Mouse (Mus musculus) CH12.LX (cell line): ENCODE data around the gene 4930402H24Rik. TPM values are rescaled to one million over a fixed set of nuclear protein-coding genes. Genes with fewer than 3 reads are reported as not detected.

Experiments used
- DNase-seq: peaks from one replicate; pipeline ENCODE4 v3.0.0-alpha.2; 2013; ENCODE audit errors: extremely low read depth
- H3K27ac ChIP-seq: 2 replicates; pipeline ENCODE4 v1.5.1; 2012; ENCODE audit warnings: low read depth, mild to moderate bottlenecking, control low read depth, moderate library complexity; ENCODE audit not compliant: insufficient read depth
- H3K27me3 ChIP-seq: replicated peaks from 2 replicates; pipeline ENCODE3; 2012; ENCODE audit warnings: inconsistent platforms
- H3K36me3 ChIP-seq, 2 experiments: replicated peaks in 1 of 2; 2 replicates each; pipeline versions ENCODE3 to v1.6.1; 2012; ENCODE audit warnings: inconsistent platforms in 1 of 2, low read length in 1 of 2, mild to moderate bottlenecking in 1 of 2, mixed read lengths in 1 of 2, moderate library complexity in 1 of 2; ENCODE audit not compliant: control insufficient read depth in 1 of 2, insufficient read depth in 1 of 2
- H3K4me1 ChIP-seq, 2 experiments: 2 replicates each; pipeline ENCODE4 v1.6.1; 2012; ENCODE audit warnings: inconsistent platforms in 1 of 2, moderate library complexity in 1 of 2; ENCODE audit not compliant: insufficient read depth in 2 of 2, control insufficient read depth in 1 of 2
- H3K4me2 ChIP-seq: 2 replicates; pipeline ENCODE4 v1.6.1; 2012; ENCODE audit warnings: low read depth, mild to moderate bottlenecking, control low read depth; ENCODE audit not compliant: poor library complexity, insufficient read depth, severe bottlenecking
- H3K4me3 ChIP-seq, 3 experiments: fragments of 150-350 bp in 1 of 3; sonication (generic) in 1 of 3; replicated peaks in 1 of 3; 2 replicates each; pipeline versions ENCODE3 to v1.5.1; 2011 to 2012; ENCODE audit warnings: low read depth in 2 of 3, low read length in 2 of 3, mild to moderate bottlenecking in 2 of 3, moderate library complexity in 2 of 3, control low read depth in 1 of 3, improper control_type of control experiment in 1 of 3, inconsistent platforms in 1 of 3, mixed read lengths in 1 of 3; ENCODE audit not compliant: poor library complexity in 1 of 3
- H3K79me2 ChIP-seq: replicated peaks from 2 replicates; pipeline ENCODE4 v1.6.1; 2012; ENCODE audit warnings: mild to moderate bottlenecking, moderate library complexity; ENCODE audit not compliant: control insufficient read depth, poor library complexity, insufficient read depth, severe bottlenecking; ENCODE audit errors: extremely low read depth
- H3K9ac ChIP-seq: 2 replicates; pipeline ENCODE4 v1.6.1; 2012; ENCODE audit warnings: low read depth, mild to moderate bottlenecking, control low read depth, moderate library complexity; ENCODE audit not compliant: insufficient read depth
- H3K9me3 ChIP-seq: replicated peaks from 2 replicates; pipeline ENCODE3; 2012; ENCODE audit warnings: low read length, inconsistent platforms, mixed read lengths
- BHLHE40 ChIP-seq: IDR thresholded peaks from 2 replicates; pipeline ENCODE4 v1.6.1; 2011; ENCODE audit warnings: mild to moderate bottlenecking, low read depth, low read length, improper control_type of control experiment
- CHD1 ChIP-seq: IDR thresholded peaks from 2 replicates; pipeline ENCODE4 v1.6.1; 2012; ENCODE audit warnings: low read depth, low read length, improper control_type of control experiment, inconsistent platforms
- CHD2 ChIP-seq: IDR thresholded peaks from 2 replicates; pipeline ENCODE4 v1.6.1; 2011; ENCODE audit warnings: low read length, improper control_type of control experiment
- CTCF ChIP-seq, 2 experiments: IDR thresholded peaks in 1 of 2; conservative IDR thresholded peaks in 1 of 2; 2 replicates each; pipeline ENCODE4 v1.5.1; 2011 to 2012; ENCODE audit warnings: low read depth in 2 of 2, low read length in 2 of 2, improper control_type of control experiment in 1 of 2, inconsistent platforms in 1 of 2, mild to moderate bottlenecking in 1 of 2, moderate library complexity in 1 of 2
- E2F4 ChIP-seq: IDR thresholded peaks from 2 replicates; pipeline ENCODE4 v1.6.1; 2011; ENCODE audit warnings: low read depth, low read length, improper control_type of control experiment; ENCODE audit not compliant: insufficient replicate concordance
- ELF1 ChIP-seq: IDR thresholded peaks from 2 replicates; pipeline ENCODE4 v1.6.1; 2014; ENCODE audit warnings: low read depth, mild to moderate bottlenecking, inconsistent platforms, low read length, improper control_type of control experiment
- EP300 ChIP-seq: IDR thresholded peaks from 2 replicates; pipeline ENCODE4 v1.6.1; 2011; ENCODE audit warnings: low read length, improper control_type of control experiment
- ETS1 ChIP-seq: conservative IDR thresholded peaks from 2 replicates; pipeline ENCODE4 v1.6.1; 2012; ENCODE audit warnings: low read depth, mild to moderate bottlenecking, inconsistent platforms, low read length, improper control_type of control experiment, moderate library complexity
- GABPA ChIP-seq: IDR thresholded peaks from 2 replicates; pipeline ENCODE4 v1.6.1; 2012; ENCODE audit warnings: low read depth, low read length, improper control_type of control experiment, inconsistent platforms; ENCODE audit not compliant: insufficient replicate concordance
- HCFC1 ChIP-seq: IDR thresholded peaks from 2 replicates; pipeline ENCODE4 v1.6.1; 2012; ENCODE audit warnings: low read depth, mild to moderate bottlenecking, inconsistent platforms, low read length, improper control_type of control experiment
- IRF4 ChIP-seq: IDR thresholded peaks from 2 replicates; pipeline ENCODE4 v1.6.1; 2014; ENCODE audit warnings: low read depth, mild to moderate bottlenecking, inconsistent platforms, low read length, improper control_type of control experiment
- JUN ChIP-seq: IDR thresholded peaks from 2 replicates; pipeline ENCODE4 v1.6.1; 2011; ENCODE audit warnings: low read depth, mild to moderate bottlenecking, low read length, improper control_type of control experiment, moderate library complexity; ENCODE audit not compliant: insufficient read depth
- JUND ChIP-seq: conservative IDR thresholded peaks from 2 replicates; pipeline ENCODE4 v1.6.1; 2011; ENCODE audit warnings: low read depth, low read length, improper control_type of control experiment
- KAT2A ChIP-seq: IDR thresholded peaks from 2 replicates; pipeline ENCODE4 v1.6.1; 2012; ENCODE audit warnings: low read length, improper control_type of control experiment, inconsistent platforms; ENCODE audit not compliant: insufficient replicate concordance
- MAFK ChIP-seq: IDR thresholded peaks from 2 replicates; pipeline ENCODE4 v1.6.1; 2011; ENCODE audit warnings: low read length, improper control_type of control experiment; ENCODE audit not compliant: insufficient replicate concordance
- MAX ChIP-seq: IDR thresholded peaks from 2 replicates; pipeline ENCODE4 v1.6.1; 2011; ENCODE audit warnings: low read length, improper control_type of control experiment
- MAZ ChIP-seq: IDR thresholded peaks from 2 replicates; pipeline ENCODE4 v1.6.1; 2012; ENCODE audit warnings: low read depth, mild to moderate bottlenecking, inconsistent platforms, low read length, improper control_type of control experiment, moderate library complexity
- MEF2A ChIP-seq: IDR thresholded peaks from 2 replicates; pipeline ENCODE4 v1.6.1; 2014; ENCODE audit warnings: low read depth, mild to moderate bottlenecking, inconsistent platforms, low read length, improper control_type of control experiment, borderline replicate concordance
- MXI1 ChIP-seq: IDR thresholded peaks from 2 replicates; pipeline ENCODE4 v1.6.1; 2011; ENCODE audit warnings: mild to moderate bottlenecking, low read depth, low read length, improper control_type of control experiment
- MYC ChIP-seq: IDR thresholded peaks from 2 replicates; pipeline ENCODE4 v1.6.1; 2011; ENCODE audit warnings: low read depth, mild to moderate bottlenecking, improper control_type of control experiment, low read length
- NELFE ChIP-seq: IDR thresholded peaks from 2 replicates; pipeline ENCODE4 v1.6.1; 2011; ENCODE audit warnings: low read depth, low read length, improper control_type of control experiment
- NRF1 ChIP-seq: IDR thresholded peaks from 2 replicates; pipeline ENCODE4 v1.6.1; 2014; ENCODE audit warnings: low read depth, mild to moderate bottlenecking, inconsistent platforms, low read length, improper control_type of control experiment, moderate library complexity
- PAX5 ChIP-seq: IDR thresholded peaks from 2 replicates; pipeline ENCODE4 v1.6.1; 2012; ENCODE audit warnings: low read length, inconsistent platforms, mixed read lengths
- POLR2A ChIP-seq: IDR thresholded peaks from 2 replicates; pipeline ENCODE4 v1.6.1; 2011; ENCODE audit warnings: low read depth, mild to moderate bottlenecking, improper control_type of control experiment, low read length
- POLR2AphosphoS2 ChIP-seq: IDR thresholded peaks from 2 replicates; pipeline ENCODE4 v1.6.1; 2011; ENCODE audit warnings: low read depth, low read length, improper control_type of control experiment
- RAD21 ChIP-seq: IDR thresholded peaks from 2 replicates; pipeline ENCODE4 v1.6.1; 2011; ENCODE audit warnings: low read depth, mild to moderate bottlenecking, low read length, improper control_type of control experiment, moderate library complexity
- RCOR1 ChIP-seq: conservative IDR thresholded peaks from 2 replicates; pipeline ENCODE4 v1.6.1; 2012; ENCODE audit warnings: low read depth, mild to moderate bottlenecking, inconsistent platforms, low read length, improper control_type of control experiment
- SIN3A ChIP-seq: IDR thresholded peaks from 2 replicates; pipeline ENCODE4 v1.6.1; 2012; ENCODE audit warnings: low read length, improper control_type of control experiment, inconsistent platforms
- SMC3 ChIP-seq: IDR thresholded peaks from 2 replicates; pipeline ENCODE4 v1.6.1; 2011; ENCODE audit warnings: low read depth, low read length, improper control_type of control experiment
- TBP ChIP-seq: conservative IDR thresholded peaks from 2 replicates; pipeline ENCODE4 v1.6.1; 2011; ENCODE audit warnings: low read depth, low read length, improper control_type of control experiment
- TCF12 ChIP-seq: IDR thresholded peaks from 2 replicates; pipeline ENCODE4 v1.6.1; 2014; ENCODE audit warnings: low read depth, mild to moderate bottlenecking, inconsistent platforms, low read length, improper control_type of control experiment
- UBTF ChIP-seq: IDR thresholded peaks from 2 replicates; pipeline ENCODE4 v1.6.1; 2012; ENCODE audit warnings: low read depth, mild to moderate bottlenecking, inconsistent platforms, low read length, improper control_type of control experiment, moderate library complexity
- USF1 ChIP-seq: IDR thresholded peaks from 2 replicates; pipeline ENCODE4 v1.6.1; 2014; ENCODE audit warnings: low read depth, mild to moderate bottlenecking, inconsistent platforms, low read length, improper control_type of control experiment
- USF2 ChIP-seq: conservative IDR thresholded peaks from 2 replicates; pipeline ENCODE4 v1.6.1; 2011; ENCODE audit warnings: low read depth, low read length, improper control_type of control experiment
- ZC3H11A ChIP-seq: IDR thresholded peaks from 2 replicates; pipeline ENCODE4 v1.6.1; 2012; ENCODE audit warnings: low read depth, mild to moderate bottlenecking, inconsistent platforms, low read length, improper control_type of control experiment
- ZKSCAN1 ChIP-seq: IDR thresholded peaks from 2 replicates; pipeline ENCODE4 v1.6.1; 2012; ENCODE audit warnings: low read depth, inconsistent platforms, low read length, improper control_type of control experiment, borderline replicate concordance
- ZMIZ1 ChIP-seq: IDR thresholded peaks from 2 replicates; pipeline ENCODE4 v1.6.1; 2012; ENCODE audit warnings: low read depth, mild to moderate bottlenecking, inconsistent platforms, low read length, improper control_type of control experiment
- ZNF384 ChIP-seq: IDR thresholded peaks from 2 replicates; pipeline ENCODE4 v1.6.1; 2012; ENCODE audit warnings: low read depth, low read length, improper control_type of control experiment, inconsistent platforms
- dilution Hi-C: fragments of 300-500 bp; cut with MboI; formaldehyde crosslinking; loops from 2 replicates; pipeline ENCODE4 v1.14.3; 2020; ENCODE audit warnings: low sequenced_read_pairs; ENCODE audit not compliant: extremely low pct_unique_long_range_greater_than_20kb, extremely low pct_ligation_motif_present
- in situ Hi-C: fragments of 300-500 bp; cut with MboI; formaldehyde crosslinking; loops from 3 replicates; pipeline ENCODE4 v1.14.3; 2019; ENCODE audit warnings: low sequenced_read_pairs, low pct_ligation_motif_present, low pct_unique_long_range_greater_than_20kb, mixed read lengths
- polyA plus RNA-seq: library from polyadenylated mRNA; unstranded; fragments of >175 nt; gene quantifications from 2 replicates; pipeline ENCODE4 v1.2.1, GENCODE M21; 2012; ENCODE audit warnings: low read depth; ENCODE audit not compliant: insufficient read length
- total RNA-seq, 2 experiments: library from RNA; depleted of rRNA; stranded (reverse); fragments of 300-350 nt in 1 of 2; fragments of >200 nt in 1 of 2; gene quantifications; 2 replicates each; pipeline ENCODE4 v1.2.3; 2012 to 2014

4930402H24Rik gene
- total RNA-seq (2012; rRNA removed) (3.3 and 4.2 TPM in 2 replicates), total RNA-seq (2014; rRNA removed) (3.1 and 4.2 TPM in 2 replicates), polyA plus RNA-seq (2.6 and 4.8 TPM in 2 replicates)

DNA sequence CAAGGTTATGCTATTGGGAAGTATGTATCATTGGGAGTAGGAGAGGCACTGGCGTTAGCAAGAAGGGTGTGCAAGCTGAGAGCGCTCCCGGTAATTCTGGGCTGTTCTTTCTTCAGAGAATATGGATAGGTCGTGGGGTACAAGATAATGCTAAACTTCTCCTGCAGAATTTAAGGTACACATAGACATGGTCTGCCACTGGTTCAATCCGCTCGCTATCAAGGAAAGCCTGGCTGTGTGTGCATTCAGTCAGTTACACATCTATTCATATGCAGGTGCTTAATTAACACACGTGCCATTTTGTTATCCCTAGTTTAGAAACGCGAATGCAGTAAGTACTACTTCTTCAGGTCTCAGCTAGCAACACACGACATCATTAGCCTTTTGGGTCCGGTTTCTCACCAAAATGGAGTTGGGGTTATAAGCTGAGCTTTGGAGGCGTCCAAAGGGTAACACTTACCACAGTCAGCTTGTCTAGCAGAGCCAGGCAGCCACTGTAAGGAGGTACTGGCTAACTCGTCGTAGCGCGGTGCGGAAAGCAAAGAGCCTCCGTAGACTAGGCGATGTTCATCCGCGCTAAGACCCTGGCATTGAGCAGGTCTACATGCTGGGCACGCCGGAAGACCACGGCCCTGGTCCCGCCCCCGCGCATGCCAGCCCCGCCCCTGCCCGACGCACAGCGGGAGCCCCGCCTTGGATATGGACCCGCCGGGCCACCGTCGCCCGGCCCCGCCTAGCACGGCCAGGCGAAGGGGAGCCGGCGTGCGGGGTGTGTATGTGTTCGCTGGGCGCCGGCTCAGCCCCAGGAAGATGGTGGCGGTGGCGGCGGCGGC, at the start of gene 4930402H24Rik, which contains the start of gene Atrn:
4930402H24Rik (minus strand) TSS at position 656 of the 833 bp plus-strand sequence.
Atrn (plus strand) TSS at position 745 of the 833 bp plus-strand sequence.
- peaks cover 5 to 18% of the 10 kb centered on the region in 2 experiments for H3K4me1 ChIP-seq
- peak within 1 kb of the TSS; percentile 85 for H3K4me2 ChIP-seq
- no peaks in the 10 kb centered on the region for H3K9me3 ChIP-seq
- peaks cover 2 to 21% of the 10 kb centered on the region in 2 experiments for H3K36me3 ChIP-seq
- no peak within 1 kb of the TSS for H3K27ac ChIP-seq
- TF ChIP-seq MAFK (no peak), POLR2A (peak; percentile 86), POLR2AphosphoS2 (no peak; the same call in 1 of the 2 replicates), PAX5 (no peak), USF2 (no peak), MAX (peak; percentile 56; the same call in 1 of the 2 replicates), SIN3A (no peak; the same call in none of the 2 replicates), NELFE (peak; percentile 84), UBTF (no peak), MEF2A (no peak), JUND (no peak), ZKSCAN1 (no peak), SMC3 (no peak), JUN (no peak), MYC (no peak), CHD2 (no peak), TCF12 (peak; percentile 54; the same call in 1 of the 2 replicates), IRF4 (0 out of 2 replicates have a peak, but pooled peaks have one; percentile 5), ETS1 (no peak), ZNF384 (no peak), RAD21 (no peak), MAZ (0 out of 2 replicates have a peak, but pooled peaks have one; percentile 55), ZMIZ1 (peak; percentile 33; the same call in 1 of the 2 replicates), CTCF (conservative IDR thresholded peaks at IDR 0.05 in 1 of 2, IDR thresholded peaks at IDR 0.05 in 1 of 2; ENCODE audit: low read depth in 2 of 2, low read length in 2 of 2) (no peak), ZC3H11A (no peak), KAT2A (no peak), ELF1 (peak; percentile 73), CHD1 (no peak), E2F4 (no peak), EP300 (no peak), GABPA (no peak), BHLHE40 (0 out of 2 replicates have a peak, but pooled peaks have one; percentile 2), HCFC1 (peak; percentile 76), MXI1 (peak; percentile 88; the same call in 1 of the 2 replicates), NRF1 (peak; percentile 69), USF1 (no peak), TBP (peak; percentile 70; the same call in 1 of the 2 replicates), RCOR1 (no peak)
- peak within 1 kb of the TSS; percentile 78 for H3K9ac ChIP-seq
- in situ Hi-C loops (no loop called here), dilution Hi-C loops (no loop called here)
- no peaks in the 10 kb centered on the region for H3K79me2 ChIP-seq
- DNase-seq = peak; percentile 83
- H3K4me3 ChIP-seq = peak within 1 kb of the TSS; percentile 89 to 98 (median 97)
- no peaks in the 10 kb centered on the region for H3K27me3 ChIP-seq
